Mouse (Mus musculus): ENCODE results near the gene Sdha. TPM values are rescaled to one million over a fixed set of nuclear protein-coding genes. Genes with fewer than 3 reads are reported as not detected.

Gene Sdha
- polyA plus RNA-seq, 1 experiment, result 83.1 TPM

DNA sequence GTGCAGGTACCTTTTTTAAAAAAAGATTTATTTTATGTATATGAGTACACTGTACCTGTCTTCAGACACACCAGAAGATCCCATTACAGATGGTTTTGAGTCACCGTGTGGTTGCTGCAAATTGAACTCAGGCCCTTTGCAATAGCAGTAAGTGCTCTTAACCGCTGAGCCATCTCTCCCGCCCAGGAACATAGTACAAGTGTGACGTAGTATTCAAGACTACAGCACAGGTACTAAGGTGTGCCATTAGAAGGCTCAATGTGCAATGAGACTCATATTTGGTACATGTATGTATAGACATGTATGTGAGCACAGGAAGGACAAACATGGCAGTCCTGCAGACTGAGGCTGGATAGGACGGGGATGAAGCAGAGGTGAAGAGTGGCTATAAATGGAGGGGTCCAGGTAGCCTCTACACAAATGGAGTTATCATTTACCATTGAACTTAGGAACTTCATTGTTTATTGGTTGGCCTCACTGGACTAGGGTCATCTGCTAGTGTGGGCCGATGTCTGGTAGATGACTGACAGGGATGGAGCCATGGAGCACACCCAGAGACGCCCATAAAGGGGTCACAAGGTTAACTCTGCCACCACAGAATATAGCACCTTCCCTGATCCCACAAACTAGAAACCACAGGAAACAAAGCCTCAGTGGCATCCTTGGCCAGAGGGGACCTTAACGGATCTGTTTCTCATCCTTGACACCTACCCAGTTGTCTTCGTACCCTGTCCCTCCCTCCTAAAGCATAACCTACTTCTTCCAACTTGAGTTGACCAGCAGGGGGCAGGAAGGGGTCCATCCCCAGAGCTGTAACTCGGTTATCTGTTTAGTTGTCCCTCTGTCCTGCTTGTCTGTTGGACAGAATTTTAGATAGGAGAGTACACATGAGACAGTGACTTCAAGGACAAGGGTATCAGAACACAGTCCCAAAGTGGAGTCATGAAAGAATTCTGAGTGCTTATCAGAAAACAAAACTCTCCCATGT is 47.7 kb downstream of the Sdha start:
- Histone ChIP-seq H3K4me1 (ENCODE audit: control insufficient read depth, insufficient read depth, low read length) (no peaks in the 10 kb centered on the region), H3K27ac (ENCODE audit: control insufficient read depth, insufficient read depth, low read depth, low read length) (no peak overlapping the region), H3K27me3 (ENCODE audit: control insufficient read depth, insufficient read depth, low read length) (no peaks in the 10 kb centered on the region), H3K36me3 (ENCODE audit: control insufficient read depth, insufficient read depth, low read length) (peaks cover 2% of the 10 kb centered on the region), H3K4me3 (ENCODE audit: control insufficient read depth, low read depth, low read length) (no peak overlapping the region)
- TF ChIP-seq CTCF (IDR thresholded peaks at IDR 0.05; ENCODE audit: control insufficient read depth, insufficient read depth, insufficient replicate concordance, low read depth, low read length), result no peak
- TF ChIP-seq POLR2A (IDR thresholded peaks at IDR 0.05; ENCODE audit: control insufficient read depth, low read depth, low read length), result no peak

GRCm38 (mm10) chr13:74301607-74301984 is 48.5 kb downstream of the Sdha start:
- Histone ChIP-seq H3K4me3 (ENCODE audit: control insufficient read depth, low read depth, low read length) (no peak overlapping the region), H3K4me1 (ENCODE audit: control insufficient read depth, insufficient read depth, low read length) (no peaks in the 10 kb centered on the region), H3K27ac (ENCODE audit: control insufficient read depth, insufficient read depth, low read depth, low read length) (no peak overlapping the region), H3K36me3 (ENCODE audit: control insufficient read depth, insufficient read depth, low read length) (peaks cover 2% of the 10 kb centered on the region), H3K27me3 (ENCODE audit: control insufficient read depth, insufficient read depth, low read length) (no peaks in the 10 kb centered on the region)
- TF ChIP-seq POLR2A (IDR thresholded peaks at IDR 0.05; ENCODE audit: control insufficient read depth, low read depth, low read length) (no peak), CTCF (IDR thresholded peaks at IDR 0.05; ENCODE audit: control insufficient read depth, insufficient read depth, insufficient replicate concordance, low read depth, low read length) (no peak)

- H3K27me3 ChIP-seq (ENCODE audit: control insufficient read depth, insufficient read depth, low read length), result no peaks in the 10 kb centered on the region
- H3K4me3 ChIP-seq (ENCODE audit: control insufficient read depth, low read depth, low read length), result no peak overlapping the region
- peaks cover 2% of the 10 kb centered on the region for H3K36me3 ChIP-seq (ENCODE audit: control insufficient read depth, insufficient read depth, low read length)
- TF ChIP-seq CTCF (IDR thresholded peaks at IDR 0.05; ENCODE audit: control insufficient read depth, insufficient read depth, insufficient replicate concordance, low read depth, low read length) (peak; percentile 60; the same call in 1 of the 2 replicates), POLR2A (IDR thresholded peaks at IDR 0.05; ENCODE audit: control insufficient read depth, low read depth, low read length) (no peak)
- H3K4me1 ChIP-seq (ENCODE audit: control insufficient read depth, insufficient read depth, low read length), result no peaks in the 10 kb centered on the region
- H3K27ac ChIP-seq (ENCODE audit: control insufficient read depth, insufficient read depth, low read depth, low read length), result no peak overlapping the region
These were observed 49.0 kb downstream of the Sdha start for GRCm38 (mm10) chr13:74300925-74301606.

DNA sequence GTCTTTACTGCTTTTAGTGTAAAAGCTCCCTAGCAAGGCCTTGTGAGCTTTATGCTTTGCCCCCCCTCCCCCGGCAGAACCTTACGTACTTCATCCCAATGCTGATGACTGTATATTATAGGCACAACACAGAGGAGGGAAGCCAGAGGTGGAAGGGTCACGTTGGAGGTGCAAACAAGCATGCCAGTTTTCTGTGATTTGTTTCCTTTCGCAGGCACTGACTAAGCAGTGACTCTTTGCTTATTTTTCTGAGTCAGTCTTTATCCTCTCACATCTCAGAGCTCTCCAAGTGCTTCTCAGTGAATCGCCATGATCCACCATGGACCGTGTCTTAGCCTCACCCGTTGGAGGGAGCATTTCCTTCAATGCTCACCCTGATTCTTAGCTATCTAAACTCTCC is 53.7 kb downstream of the Sdha start:
- H3K27me3 ChIP-seq (ENCODE audit: control insufficient read depth, insufficient read depth, low read length), result no peaks in the 10 kb centered on the region
- H3K36me3 ChIP-seq (ENCODE audit: control insufficient read depth, insufficient read depth, low read length), result no peaks in the 10 kb centered on the region
- no peak overlapping the region for H3K4me3 ChIP-seq (ENCODE audit: control insufficient read depth, low read depth, low read length)
- H3K4me1 ChIP-seq (ENCODE audit: control insufficient read depth, insufficient read depth, low read length), result 0 out of 2 replicates have a peak, but pooled peaks cover 2% of the 10 kb centered on the region
- H3K27ac ChIP-seq (ENCODE audit: control insufficient read depth, insufficient read depth, low read depth, low read length), result no peak overlapping the region
- no peak for TF ChIP-seq CTCF (IDR thresholded peaks at IDR 0.05; ENCODE audit: control insufficient read depth, insufficient read depth, insufficient replicate concordance, low read depth, low read length)
- no peak for TF ChIP-seq POLR2A (IDR thresholded peaks at IDR 0.05; ENCODE audit: control insufficient read depth, low read depth, low read length)

- Histone ChIP-seq H3K27ac (ENCODE audit: control insufficient read depth, insufficient read depth, low read depth, low read length) (no peak within 1 kb of the TSS), H3K4me3 (ENCODE audit: control insufficient read depth, low read depth, low read length) (peak within 1 kb of the TSS; percentile 13; the same call in 1 of the 2 replicates), H3K4me1 (ENCODE audit: control insufficient read depth, insufficient read depth, low read length) (0 out of 2 replicates have a peak, but pooled peaks cover 2% of the 10 kb centered on the region), H3K27me3 (ENCODE audit: control insufficient read depth, insufficient read depth, low read length) (no peaks in the 10 kb centered on the region), H3K36me3 (ENCODE audit: control insufficient read depth, insufficient read depth, low read length) (no peaks in the 10 kb centered on the region)
- TF ChIP-seq POLR2A (IDR thresholded peaks at IDR 0.05; ENCODE audit: control insufficient read depth, low read depth, low read length) (no peak), CTCF (IDR thresholded peaks at IDR 0.05; ENCODE audit: control insufficient read depth, insufficient read depth, insufficient replicate concordance, low read depth, low read length) (no peak)
These were observed 57.9 kb downstream of the Sdha start, which contains the start of gene Ahrr for GRCm38 (mm10) chr13:74292167-74292566. Gene Ahrr (minus strand): TSS chr13:74292331.

DNA sequence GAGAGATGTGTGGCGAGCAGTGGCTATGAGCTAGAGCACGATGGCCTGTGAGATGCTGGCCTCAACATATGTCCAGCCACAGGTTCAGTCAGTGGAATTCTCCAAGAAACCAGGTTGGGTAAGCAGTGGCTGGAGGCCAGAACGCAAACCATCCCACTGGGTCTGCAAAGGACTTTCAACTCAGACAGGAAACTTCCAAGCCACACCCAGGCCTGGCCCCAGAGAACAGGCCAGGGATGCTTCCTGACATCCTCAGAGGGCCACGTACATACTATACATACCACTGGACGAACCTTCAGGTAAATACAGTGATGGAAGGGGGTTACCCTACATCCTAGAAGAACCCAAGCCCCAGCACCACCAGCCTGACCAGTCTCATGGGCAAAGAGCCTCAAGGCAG is 60.4 kb downstream of the Sdha start:
- no peak for TF ChIP-seq CTCF (IDR thresholded peaks at IDR 0.05; ENCODE audit: control insufficient read depth, insufficient read depth, insufficient replicate concordance, low read depth, low read length)
- no peak for TF ChIP-seq POLR2A (IDR thresholded peaks at IDR 0.05; ENCODE audit: control insufficient read depth, low read depth, low read length)
- 0 out of 2 replicates have a peak, but pooled peaks cover 2% of the 10 kb centered on the region for H3K4me1 ChIP-seq (ENCODE audit: control insufficient read depth, insufficient read depth, low read length)

GRCm38 (mm10) chr13:74282299-74282698 is 67.8 kb downstream of the Sdha start:
- H3K4me3 ChIP-seq (ENCODE audit: control insufficient read depth, low read depth, low read length), result no peak overlapping the region
- H3K27ac ChIP-seq (ENCODE audit: control insufficient read depth, insufficient read depth, low read depth, low read length), result no peak overlapping the region
- TF ChIP-seq POLR2A (IDR thresholded peaks at IDR 0.05; ENCODE audit: control insufficient read depth, low read depth, low read length) (no peak), CTCF (IDR thresholded peaks at IDR 0.05; ENCODE audit: control insufficient read depth, insufficient read depth, insufficient replicate concordance, low read depth, low read length) (no peak)
- H3K27me3 ChIP-seq (ENCODE audit: control insufficient read depth, insufficient read depth, low read length), result no peaks in the 10 kb centered on the region
- no peaks in the 10 kb centered on the region for H3K36me3 ChIP-seq (ENCODE audit: control insufficient read depth, insufficient read depth, low read length)
- no peaks in the 10 kb centered on the region for H3K4me1 ChIP-seq (ENCODE audit: control insufficient read depth, insufficient read depth, low read length)

More for the DNA sequence above, 60.4 kb downstream of the Sdha start:
- Histone ChIP-seq H3K36me3 (ENCODE audit: control insufficient read depth, insufficient read depth, low read length) (no peaks in the 10 kb centered on the region), H3K27ac (ENCODE audit: control insufficient read depth, insufficient read depth, low read depth, low read length) (no peak overlapping the region), H3K4me3 (ENCODE audit: control insufficient read depth, low read depth, low read length) (no peak overlapping the region), H3K27me3 (ENCODE audit: control insufficient read depth, insufficient read depth, low read length) (no peaks in the 10 kb centered on the region)
